Mouse (Mus musculus) gastrocnemius, adult 2 months (tissue): ENCODE results near the gene Rnf2. TPM values are rescaled to one million over a fixed set of nuclear protein-coding genes. Genes with fewer than 3 reads are reported as not detected.

Source experiments
- DNase-seq: peaks from one replicate; pipeline ENCODE4 v3.0.0; 2022
- H3K27ac ChIP-seq: fragments of 200-600 bp; 2 replicates; pipeline ENCODE4 v1.8.1; 2022; ENCODE audit warnings: mild to moderate bottlenecking
- H3K4me3 ChIP-seq: fragments of 200-600 bp; 2 replicates; pipeline ENCODE4 v1.8.1; 2022; ENCODE audit warnings: mild to moderate bottlenecking, moderate library complexity
- CTCF ChIP-seq: fragments of 200-600 bp; IDR thresholded peaks from 2 replicates; pipeline ENCODE4 v1.8.1; 2022; ENCODE audit warnings: antibody characterized with exemption, mild to moderate bottlenecking, moderate library complexity
- intact Hi-C: fragments of 180-260 bp; cut with DNase I; formaldehyde crosslinking; loops from one replicate; pipeline ENCODE4 v1.15.1; 2025
- total RNA-seq, 2 experiments: library from RNA; stranded (reverse); gene quantifications; 2 replicates each; pipeline ENCODE4 v1.2.3; 2021

Gene Rnf2
- total RNA-seq, 2 experiments from 2014 or later = 16.0 to 19.2 TPM

DNA sequence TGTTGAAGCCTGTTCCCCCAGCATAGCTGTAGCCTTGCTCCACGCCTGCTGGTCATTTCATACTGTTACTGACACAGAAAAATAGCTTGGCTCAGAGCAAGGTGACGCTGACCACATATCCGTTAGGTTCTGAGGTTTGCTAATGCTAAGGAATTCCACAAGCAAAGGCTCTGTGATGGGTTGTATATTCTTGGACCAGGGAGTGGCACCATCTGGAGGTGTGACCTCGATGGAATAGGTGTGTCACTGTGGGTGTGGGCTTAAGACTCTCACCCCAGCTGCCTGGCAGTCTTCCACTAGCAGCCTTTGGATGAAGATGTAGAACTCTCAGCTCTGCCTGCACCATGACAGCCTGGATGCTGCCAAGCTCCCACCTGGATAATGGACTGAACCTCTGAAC, 34.2 kb downstream of the Rnf2 start:
- Histone ChIP-seq H3K4me3 (no peak overlapping the region), H3K27ac (no peak overlapping the region)
- no peak for DNase-seq
- TF ChIP-seq CTCF = no peak
- intact Hi-C loops = no loop called here

DNA sequence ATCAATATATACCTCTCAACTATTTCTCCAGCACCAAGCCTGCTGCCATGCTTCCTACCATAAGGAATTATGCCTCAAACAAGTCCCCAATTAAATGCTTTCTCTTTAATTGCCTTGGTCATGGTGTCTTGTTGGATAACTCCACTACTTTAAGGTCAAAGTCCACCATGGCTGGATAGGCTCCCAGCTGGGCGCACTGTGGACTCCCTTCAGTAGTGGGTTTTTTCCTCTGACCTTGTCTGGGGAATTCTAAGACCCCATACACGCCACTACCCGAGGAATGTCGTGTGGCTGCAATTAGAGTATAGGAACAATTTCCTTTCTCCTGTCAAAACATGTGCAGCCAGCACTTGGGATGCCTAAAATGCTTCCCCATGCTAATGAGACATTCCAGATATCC, 35.8 kb downstream of the Rnf2 start:
- no peak for TF ChIP-seq CTCF
- intact Hi-C loops = no loop called here
- DNase-seq = no peak
- H3K4me3 ChIP-seq = no peak overlapping the region
- H3K27ac ChIP-seq = no peak overlapping the region

DNA sequence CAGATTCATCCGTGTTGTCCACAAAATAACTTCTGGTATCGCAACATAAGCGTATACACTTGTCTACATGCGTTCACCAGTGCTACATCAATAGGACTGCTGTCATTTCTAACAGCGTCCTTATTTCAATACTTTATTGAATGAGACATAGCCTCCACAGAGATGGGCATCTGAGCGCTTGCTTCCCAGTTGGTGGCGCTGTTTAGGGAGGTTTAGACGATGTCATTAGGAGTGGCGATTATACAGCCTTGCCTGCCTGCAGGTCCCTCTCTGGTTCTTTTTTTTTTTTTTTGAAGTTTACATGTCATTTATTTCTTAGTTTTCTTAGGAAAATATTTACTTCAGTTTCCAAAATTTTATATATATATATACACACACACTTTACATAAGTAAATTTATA, 39.5 kb downstream of the Rnf2 start:
- intact Hi-C loops = no loop called here
- TF ChIP-seq CTCF = peak; percentile 20; the same call in 1 of the 2 replicates

DNA sequence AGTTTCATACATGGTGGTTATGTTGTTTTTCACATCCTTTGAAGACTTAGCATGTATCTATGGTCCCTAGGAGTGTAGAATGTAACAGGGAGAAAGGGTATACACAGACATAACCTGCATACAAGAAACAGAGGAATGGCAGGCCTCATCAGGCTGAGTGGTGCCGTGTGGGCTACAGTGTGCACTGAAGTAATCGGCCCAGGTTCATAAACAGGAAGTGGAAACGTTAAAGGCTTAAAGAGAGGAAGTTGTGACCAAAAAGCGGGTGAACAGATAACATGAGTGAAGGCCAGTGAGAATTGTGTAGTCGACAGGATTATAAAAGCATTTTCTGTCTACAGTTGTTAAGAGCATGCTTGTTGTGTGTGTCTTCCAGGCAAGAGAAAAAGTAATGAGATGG, 43.7 kb downstream of the Rnf2 start:
- intact Hi-C loops = no loop called here
- no peak for DNase-seq
- TF ChIP-seq CTCF = no peak
- Histone ChIP-seq H3K27ac (no peak overlapping the region), H3K4me3 (no peak overlapping the region)

More for the DNA sequence above, 39.5 kb downstream of the Rnf2 start:
- Histone ChIP-seq H3K27ac (no peak overlapping the region), H3K4me3 (no peak overlapping the region)
- DNase-seq = no peak

DNA sequence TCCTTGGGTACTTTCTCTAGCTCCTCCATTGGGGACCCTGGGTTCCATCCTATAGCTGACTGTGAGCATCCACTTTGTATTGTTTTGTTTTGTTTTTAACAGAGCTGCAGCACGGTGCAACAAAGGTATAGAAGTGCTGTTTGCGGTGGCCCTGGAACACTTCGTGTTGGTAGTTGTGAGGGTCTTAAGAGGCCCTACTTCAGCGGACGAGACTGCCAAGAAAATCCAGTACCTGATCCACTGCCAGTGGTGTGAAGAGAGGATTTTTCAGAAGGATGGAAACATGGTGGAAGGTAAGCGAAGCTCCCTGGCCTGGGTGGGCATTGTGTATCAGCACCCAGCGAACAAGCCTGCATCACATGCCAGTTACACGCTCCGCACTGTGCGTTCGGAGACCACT, 48.8 kb downstream of the Rnf2 start:
- intact Hi-C loops = no loop called here
- no peak for DNase-seq
- Histone ChIP-seq H3K4me3 (no peak overlapping the region), H3K27ac (no peak overlapping the region)
- no peak for TF ChIP-seq CTCF

DNA sequence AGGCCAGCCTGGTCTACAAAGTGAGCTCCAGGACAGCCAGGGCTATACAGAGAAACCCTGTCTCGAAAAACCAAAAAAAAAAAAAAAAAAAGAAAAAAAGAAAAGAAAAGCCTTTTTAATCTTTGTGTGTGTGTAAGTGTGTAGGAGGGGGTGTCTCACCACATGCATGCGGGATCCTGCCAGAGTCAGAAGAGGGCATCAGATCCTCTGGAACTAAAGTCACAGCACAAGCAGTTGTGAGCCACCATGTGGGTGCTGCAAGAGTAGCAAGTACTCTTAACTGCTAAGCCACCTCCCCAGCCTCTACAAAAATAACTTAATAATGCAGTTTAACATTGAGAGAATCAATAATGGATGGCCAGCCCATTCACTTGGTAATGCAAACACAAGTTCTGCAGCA, 49.9 kb downstream of the Rnf2 start:
- DNase-seq = no peak
- Histone ChIP-seq H3K4me3 (no peak overlapping the region), H3K27ac (no peak overlapping the region)
- intact Hi-C loops = no loop called here
- TF ChIP-seq CTCF = no peak

DNA sequence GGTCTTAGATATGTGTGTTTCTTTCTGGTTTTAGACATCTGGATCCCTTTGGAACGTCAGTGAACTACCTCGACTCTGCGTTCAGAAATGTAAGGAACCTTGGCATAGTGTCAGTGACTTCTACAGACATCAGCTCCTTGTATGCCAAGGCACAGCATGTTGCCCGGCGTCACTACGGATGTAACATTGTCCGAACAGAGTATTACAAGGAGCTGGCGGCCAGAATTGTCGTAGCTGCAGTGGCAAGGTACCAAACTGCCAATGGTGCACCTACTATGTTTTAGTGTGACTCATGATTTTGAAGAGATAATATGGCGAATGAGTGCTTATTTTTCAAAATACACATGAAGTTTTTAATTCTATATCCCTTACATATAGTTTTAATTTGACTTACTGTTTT, 50.9 kb downstream of the Rnf2 start:
- intact Hi-C loops = no loop called here
- no peak for TF ChIP-seq CTCF
- no peak overlapping the region for H3K27ac ChIP-seq
- no peak overlapping the region for H3K4me3 ChIP-seq
- no peak for DNase-seq

DNA sequence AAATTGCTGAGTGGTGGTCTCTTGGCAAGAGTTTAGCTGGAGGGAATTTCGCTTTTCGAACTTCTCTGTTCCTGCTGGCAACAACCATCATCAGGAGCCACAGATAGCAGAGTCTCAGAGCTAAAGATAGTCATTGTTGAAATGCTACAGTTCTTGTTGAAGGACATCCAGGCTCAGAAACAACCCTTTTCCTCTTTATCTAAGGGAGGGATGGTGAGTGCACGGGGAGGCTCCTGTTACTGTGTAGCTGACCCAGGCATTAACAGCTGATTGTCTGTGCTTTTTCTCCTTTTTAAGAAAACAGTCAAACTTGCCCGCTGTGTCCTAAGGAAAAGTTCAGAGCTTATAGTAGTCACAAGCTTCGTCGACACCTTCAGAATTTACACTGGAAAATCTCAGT, 65.3 kb downstream of the Rnf2 start:
- TF ChIP-seq CTCF = no peak
- no peak overlapping the region for H3K27ac ChIP-seq
- H3K4me3 ChIP-seq = no peak overlapping the region
- intact Hi-C loops = no loop called here
- no peak for DNase-seq

DNA sequence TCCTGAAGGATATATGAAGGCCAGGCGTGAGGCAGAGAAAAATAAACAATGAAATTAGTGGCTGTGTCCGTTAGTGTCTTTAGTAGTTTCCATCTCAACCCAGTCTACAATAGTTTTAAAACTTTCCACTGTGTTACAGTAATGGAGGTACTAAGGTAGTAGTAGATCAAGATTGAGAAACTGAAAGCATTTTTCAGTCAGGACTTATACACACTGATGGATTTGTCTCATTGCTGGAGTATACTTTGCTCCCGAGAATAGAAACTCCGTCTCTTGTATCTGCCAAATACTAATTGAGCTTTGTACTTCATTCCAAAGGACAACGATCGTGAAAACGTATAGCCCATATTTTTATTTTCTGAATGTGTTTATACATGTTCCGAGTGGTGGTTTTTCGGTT, 71.4 kb downstream of the Rnf2 start:
- intact Hi-C loops = loop anchor here (5.0 kb wide), 1 partner anchor 323 kb away; no protein-coding TSS in a partner anchor
- TF ChIP-seq CTCF = no peak
- H3K4me3 ChIP-seq = peak overlapping the region; percentile 93
- no peak for DNase-seq
- H3K27ac ChIP-seq = peak overlapping the region; percentile 94

DNA sequence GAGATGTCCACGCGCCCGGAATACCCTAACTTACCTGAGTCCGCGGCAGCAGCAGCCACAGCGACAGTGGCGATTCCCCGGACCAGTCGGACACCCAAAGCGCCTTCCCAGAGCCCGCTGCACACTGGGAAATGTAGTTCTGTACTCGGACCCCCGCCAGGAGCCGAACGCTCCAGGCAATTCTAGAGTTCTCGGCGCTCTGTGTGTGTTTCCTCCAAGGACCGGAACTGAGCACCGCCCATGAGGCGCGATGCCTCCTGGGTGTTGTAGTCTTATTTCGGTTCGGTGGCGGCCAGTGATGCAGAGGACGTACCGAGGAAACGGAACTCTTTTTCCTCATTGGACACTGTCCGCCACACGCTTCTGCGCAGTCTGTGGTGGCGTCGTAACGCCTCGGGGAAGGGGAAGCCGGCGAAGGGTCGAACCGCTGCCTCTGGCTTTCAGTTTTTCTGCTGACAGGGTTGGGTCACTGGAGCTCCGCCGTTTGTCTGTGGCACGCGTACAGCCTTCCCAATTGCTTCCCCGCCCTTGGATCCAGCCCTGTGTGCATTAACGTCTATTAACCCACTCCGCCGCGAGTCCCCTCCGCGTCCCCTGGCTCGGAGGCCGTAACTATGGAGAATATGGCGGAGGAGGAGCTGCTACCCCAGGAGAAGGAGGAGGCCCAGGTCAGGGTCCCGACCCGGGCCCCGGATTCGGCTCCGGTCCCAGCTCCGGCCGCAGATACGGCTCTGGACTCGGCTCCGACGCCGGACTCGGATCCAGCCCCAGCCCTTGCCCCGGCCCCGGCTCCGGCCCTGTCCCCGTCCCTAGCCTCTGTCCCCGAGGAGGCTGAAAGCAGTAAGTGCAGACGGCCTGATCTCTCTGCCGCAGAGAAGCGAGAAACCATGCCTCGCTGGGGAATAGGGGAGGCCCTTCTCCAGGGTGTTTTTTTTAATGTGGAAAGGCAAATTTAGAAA, 72.2 kb downstream of the Rnf2 start, which contains the start of the genes Swt1 and Trmt1l:
Gene Swt1, minus strand, starts transcription at position 193 of the 959 bp plus-strand sequence.
Gene Trmt1l, plus strand, starts transcription at position 280 of the 959 bp plus-strand sequence.
- peak; percentile 98 for DNase-seq
- TF ChIP-seq CTCF = no peak
- intact Hi-C loops = loop anchor here (5.0 kb wide), 1 partner anchor 324 kb away; no protein-coding TSS in a partner anchor

DNA sequence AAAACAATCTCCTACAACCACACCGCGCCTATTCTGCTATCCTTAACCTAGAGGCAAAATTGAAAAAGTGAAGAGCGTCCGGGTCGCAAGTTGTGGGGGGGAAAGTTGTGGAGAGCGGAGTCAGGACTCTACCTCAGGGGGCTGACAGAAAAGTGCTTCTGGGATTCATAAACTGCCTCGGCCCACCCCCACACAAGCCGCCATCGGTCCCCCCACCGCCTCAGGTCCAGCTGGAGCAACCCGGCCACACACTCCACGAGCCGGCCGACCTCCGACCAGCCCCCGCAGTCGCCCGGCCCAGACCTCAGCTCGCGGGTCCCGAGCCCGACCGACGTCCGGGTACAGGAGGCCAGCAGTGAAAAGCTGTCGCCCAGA, 72.9 kb downstream of the Rnf2 start:
- no peak for TF ChIP-seq CTCF
- intact Hi-C loops = loop anchor here (5.0 kb wide), 1 partner anchor 324 kb away; no protein-coding TSS in a partner anchor

More for the DNA sequence above, 72.2 kb downstream of the Rnf2 start, which contains the start of the genes Swt1 and Trmt1l:
- Histone ChIP-seq H3K4me3 (peak within 1 kb of the TSS; percentile 93), H3K27ac (peak within 1 kb of the TSS; percentile 94)

DNA sequence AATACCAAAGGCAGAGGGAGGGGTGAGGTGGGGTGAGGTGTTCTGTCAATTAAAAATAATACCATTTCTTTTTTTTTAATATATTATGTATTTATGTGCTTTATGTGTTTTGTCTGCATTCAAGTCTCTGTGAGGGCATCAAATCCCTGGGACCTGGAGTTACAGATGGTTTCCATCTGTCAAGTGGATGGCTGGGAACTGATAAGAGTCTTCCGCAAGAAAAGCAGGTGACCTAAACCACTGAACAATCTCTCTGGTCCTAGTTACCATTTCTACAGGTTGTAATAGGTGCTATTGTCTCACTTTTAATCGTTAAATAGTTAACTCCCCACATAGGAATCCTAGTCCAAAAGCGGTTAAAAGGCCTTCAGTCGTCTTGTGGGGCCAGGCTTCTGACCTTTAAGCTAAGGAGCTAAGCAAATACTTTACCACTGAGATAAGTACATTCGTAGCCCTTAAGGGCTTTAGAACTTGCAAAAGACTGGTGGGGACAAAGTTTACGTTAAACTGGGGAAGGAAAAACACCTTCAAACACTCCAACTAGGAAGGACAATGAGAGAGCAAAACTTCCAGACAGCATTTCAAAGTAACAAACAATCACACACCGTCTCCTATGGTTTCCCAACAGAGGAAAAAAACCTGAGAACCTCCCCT, 73.7 kb downstream of the Rnf2 start:
- Histone ChIP-seq H3K4me3 (peak overlapping the region; percentile 93), H3K27ac (peak overlapping the region; percentile 94)
- no peak for TF ChIP-seq CTCF
- intact Hi-C loops = loop anchor here (5.0 kb wide), 1 partner anchor 325 kb away; no protein-coding TSS in a partner anchor
- no peak for DNase-seq

More for the DNA sequence above, 72.9 kb downstream of the Rnf2 start:
- DNase-seq = no peak
- peak overlapping the region; percentile 94 for H3K27ac ChIP-seq
- H3K4me3 ChIP-seq = peak overlapping the region; percentile 93

DNA sequence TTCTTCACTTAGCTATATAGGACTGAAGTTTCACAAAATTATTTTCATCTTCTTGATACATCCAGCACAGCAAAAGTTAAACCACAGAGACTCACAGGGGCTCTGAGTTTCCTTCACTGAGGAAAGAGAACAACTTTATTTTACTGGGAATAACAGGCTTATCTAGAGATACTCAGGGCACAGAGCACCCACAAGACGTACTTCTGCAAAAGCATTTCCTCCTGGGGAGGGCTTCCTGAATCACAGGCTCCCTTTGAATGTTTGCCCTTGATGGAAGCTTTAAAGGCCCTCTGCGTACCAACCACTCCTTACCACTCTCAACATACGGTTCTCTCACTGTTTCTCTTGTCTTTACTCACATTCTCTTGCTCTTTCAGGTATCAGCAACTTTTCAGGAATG, 78.6 kb downstream of the Rnf2 start:
- Histone ChIP-seq H3K27ac (no peak overlapping the region), H3K4me3 (no peak overlapping the region)
- intact Hi-C loops = no loop called here
- DNase-seq = no peak
- TF ChIP-seq CTCF = no peak
